Mouse (Mus musculus): ENCODE data around the gene Tmem182. TPM values are rescaled to one million over a fixed set of nuclear protein-coding genes. Genes with fewer than 3 reads are reported as not detected.

Gene Tmem182
- total RNA-seq, 2 experiments from 2014 or later: 214 to 218 TPM

GRCm38 (mm10) chr1:40797348-40797747 is 8.1 kb upstream of the Tmem182 start:
- DNase-seq (ENCODE audit: low spot score): peak; percentile 80

GRCm38 (mm10) chr1:40799121-40799520 is 6.3 kb upstream of the Tmem182 start:
- DNase-seq (ENCODE audit: low spot score): no peak

- DNase-seq (ENCODE audit: low spot score): no peak
These were observed 4.5 kb upstream of the Tmem182 start for GRCm38 (mm10) chr1:40800908-40801307.

GRCm38 (mm10) chr1:40802759-40803158 is 2.6 kb upstream of the Tmem182 start:
- peak; percentile 59 for DNase-seq (ENCODE audit: low spot score)

DNA sequence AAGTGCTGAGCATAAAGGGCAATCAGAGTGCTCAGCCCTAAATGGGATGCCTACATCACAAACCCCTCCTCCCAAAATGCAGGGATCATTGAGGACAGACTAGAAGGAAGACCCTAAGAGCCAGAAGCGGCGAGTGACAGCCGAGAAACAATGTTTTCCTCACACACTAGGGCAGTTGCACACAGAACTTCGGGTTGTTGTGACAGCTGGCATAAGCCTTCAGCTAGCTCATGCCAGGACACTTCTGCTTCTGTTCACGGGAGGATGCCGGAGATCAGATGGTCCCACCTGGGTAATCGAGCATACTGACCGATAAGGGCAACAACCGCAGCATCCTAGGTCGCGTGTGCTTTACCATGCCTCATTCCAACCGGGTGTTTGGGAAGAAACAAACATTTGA is 1.3 kb upstream of the Tmem182 start:
- DNase-seq (ENCODE audit: low spot score): no peak

GRCm38 (mm10) chr1:40805891-40806290 is 490 bp downstream of the Tmem182 start:
- no peak for DNase-seq (ENCODE audit: low spot score)

DNA sequence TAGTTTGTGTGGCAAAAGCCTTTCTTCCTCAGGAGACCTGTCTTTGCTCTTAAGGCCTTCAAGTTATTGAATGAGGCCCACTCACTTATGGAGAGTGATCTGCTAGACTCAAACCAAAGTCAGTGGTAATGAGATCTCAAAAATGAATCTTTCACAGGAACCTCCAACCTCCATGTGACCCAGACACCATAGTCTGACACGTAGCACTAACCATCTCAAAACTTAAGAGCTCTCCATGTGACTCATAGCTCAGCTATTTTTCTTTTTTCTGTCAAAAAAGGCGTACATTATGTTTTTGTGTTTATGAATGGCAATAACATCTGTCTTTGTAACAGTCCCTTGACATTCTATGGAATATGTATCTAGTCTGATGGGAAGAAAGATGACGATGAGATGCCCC is 3.2 kb downstream of the Tmem182 start:
- no peak for DNase-seq (ENCODE audit: low spot score)

GRCm38 (mm10) chr1:40815071-40815845 is 9.9 kb downstream of the Tmem182 start:
- peak; percentile 69 for DNase-seq (ENCODE audit: low spot score)

DNA sequence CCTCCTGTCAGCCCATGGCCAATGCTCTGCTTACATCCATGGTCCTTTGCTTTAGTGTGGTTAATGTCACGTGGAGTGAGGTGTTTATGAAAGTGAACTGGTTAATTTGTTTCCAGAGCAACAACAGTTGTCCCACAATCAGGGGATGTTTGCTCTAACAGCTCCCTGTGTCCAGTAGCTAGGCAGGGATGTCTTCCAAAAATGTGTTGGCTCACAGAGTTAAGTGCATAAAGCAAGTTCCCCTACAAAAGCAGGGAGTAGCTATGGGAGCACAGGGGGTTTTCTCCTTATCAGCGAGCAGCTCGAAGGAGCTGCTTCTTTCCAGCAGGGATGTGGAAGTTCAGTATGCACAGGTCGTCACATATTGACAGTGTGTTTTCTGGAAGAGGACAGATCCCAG is 19.1 kb downstream of the Tmem182 start:
- no peak for DNase-seq (ENCODE audit: low spot score)

DNA sequence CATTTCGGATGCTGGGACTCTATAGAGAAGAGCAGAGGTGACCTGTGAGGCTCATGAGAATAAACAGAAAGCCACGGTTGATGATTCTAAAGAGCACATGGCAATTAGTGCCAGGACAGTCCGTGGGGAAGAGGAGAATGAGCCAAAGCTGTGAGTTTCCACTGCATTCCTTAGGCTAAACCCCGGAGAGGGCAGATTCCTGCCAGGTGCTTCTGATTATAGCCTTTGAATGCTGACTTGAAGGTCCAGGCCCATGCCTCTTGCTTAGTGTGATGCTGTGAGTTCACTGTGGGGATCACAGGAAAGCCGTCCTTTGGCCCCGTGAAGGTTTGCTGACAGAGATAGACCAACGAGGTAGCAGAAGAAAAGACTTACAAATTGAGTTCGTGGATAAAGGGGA is 19.5 kb downstream of the Tmem182 start:
- no peak for DNase-seq (ENCODE audit: low spot score)

GRCm38 (mm10) chr1:40825826-40826225 is 20.4 kb downstream of the Tmem182 start:
- no peak for DNase-seq (ENCODE audit: low spot score)

DNA sequence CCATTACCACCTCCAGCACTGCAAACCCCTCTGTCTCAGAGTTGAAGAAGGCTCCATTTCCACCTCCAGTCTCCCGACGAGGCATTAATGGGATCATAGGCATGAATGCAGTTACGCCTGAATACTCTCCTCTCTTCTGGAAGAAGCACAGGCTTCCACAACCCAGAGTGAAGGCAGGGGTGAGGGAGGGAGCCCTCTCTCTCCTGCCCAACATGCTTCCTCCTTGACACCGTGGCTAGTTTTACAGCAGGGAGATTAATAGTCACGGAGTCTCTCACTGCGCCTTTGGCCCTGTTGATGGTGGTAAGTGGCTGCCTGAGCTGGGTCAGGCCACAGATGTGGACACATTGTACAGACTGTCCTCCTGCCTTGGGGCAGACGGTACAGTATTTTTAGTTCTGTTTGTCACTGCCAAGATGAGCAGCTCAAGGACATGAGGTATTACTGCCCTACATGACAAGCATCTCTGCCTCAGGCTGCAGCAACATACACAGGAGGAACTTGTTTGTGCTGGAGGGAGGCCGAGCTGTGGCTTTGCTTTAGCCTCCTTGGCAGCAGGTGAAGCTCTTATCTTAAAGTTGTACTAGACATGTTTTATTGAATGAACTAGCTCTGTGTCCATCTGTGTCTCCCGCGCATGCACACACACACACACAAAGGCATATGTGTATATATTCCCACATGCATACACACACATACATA is 24.0 kb downstream of the Tmem182 start:
- peak; percentile 79 for DNase-seq (ENCODE audit: low spot score)

DNA sequence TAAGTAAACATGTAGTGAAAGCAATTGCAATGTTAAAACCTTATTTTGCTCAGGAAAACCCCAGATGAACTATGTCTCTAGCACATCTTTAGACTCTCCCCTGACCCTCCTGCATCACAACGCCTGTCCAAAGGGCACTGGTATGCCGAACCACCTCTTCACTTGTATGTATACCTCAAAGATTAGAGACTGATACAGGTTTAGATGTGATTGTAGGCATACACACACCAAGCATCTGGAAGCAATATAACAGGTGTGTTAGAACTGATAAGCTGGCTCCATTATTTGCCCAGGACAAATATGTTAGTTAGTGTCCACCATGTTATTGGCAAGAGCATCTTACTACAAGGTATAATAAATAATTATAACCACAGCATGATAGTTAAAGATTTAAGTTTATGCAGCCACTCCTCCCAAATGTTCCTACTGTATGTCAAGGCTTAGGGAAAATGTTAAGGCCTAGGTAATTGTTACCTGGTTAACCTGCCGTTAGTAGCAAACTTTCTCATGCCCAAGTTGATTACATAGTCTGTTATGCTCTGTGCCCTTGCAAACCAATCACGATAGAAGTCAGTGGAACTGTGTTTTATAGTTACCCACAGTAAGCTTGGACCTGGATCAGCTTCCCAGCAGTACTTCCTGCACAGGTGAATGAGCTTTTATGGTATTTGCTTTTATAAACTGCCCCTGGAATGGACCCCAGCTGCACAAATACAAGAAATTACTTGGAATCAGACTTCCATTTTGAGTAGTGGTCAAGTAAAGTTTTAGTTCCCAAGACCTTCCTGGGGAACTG is 25.5 kb downstream of the Tmem182 start:
- no peak for DNase-seq (ENCODE audit: low spot score)

DNA sequence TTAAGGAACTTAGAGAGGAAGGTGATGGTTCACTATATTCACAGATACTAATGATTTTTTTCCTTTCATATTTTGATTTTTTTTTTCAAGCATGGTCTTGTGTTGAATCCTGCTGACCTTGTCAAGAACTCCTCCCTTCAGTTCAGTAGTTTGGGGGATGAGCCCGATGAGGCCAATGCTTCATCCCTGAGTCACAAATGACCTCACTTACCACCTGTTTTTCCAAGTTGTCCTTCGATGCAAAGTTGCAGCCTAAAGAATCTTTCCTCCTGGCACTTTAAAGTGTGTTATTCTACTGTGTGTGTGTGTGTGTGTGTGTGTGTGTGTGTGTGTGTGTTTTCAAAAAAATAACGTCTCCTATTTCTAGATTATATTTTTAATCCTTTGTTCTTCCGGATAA is 30.1 kb downstream of the Tmem182 start:
- no peak for DNase-seq (ENCODE audit: low spot score)

DNA sequence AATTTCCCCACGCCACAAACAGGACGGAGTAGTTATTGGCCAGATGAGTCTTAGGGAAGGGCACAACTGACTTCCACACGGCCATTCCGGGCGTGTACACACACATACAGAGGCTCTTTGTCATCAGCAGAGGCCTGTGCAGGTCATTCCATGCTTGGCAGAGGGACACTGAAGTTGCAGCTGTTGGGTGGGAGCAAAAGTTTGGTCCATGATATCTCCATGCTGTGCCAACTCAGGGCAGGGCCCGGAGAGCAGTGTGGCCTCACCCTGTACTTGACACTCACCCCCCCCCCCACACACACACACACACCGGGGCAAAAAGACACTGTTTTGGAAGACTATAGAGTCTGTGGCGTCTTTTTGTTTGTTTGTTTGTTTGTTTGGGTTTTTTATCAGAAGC is 35.2 kb downstream of the Tmem182 start:
- DNase-seq (ENCODE audit: low spot score): peak; percentile 35

DNA sequence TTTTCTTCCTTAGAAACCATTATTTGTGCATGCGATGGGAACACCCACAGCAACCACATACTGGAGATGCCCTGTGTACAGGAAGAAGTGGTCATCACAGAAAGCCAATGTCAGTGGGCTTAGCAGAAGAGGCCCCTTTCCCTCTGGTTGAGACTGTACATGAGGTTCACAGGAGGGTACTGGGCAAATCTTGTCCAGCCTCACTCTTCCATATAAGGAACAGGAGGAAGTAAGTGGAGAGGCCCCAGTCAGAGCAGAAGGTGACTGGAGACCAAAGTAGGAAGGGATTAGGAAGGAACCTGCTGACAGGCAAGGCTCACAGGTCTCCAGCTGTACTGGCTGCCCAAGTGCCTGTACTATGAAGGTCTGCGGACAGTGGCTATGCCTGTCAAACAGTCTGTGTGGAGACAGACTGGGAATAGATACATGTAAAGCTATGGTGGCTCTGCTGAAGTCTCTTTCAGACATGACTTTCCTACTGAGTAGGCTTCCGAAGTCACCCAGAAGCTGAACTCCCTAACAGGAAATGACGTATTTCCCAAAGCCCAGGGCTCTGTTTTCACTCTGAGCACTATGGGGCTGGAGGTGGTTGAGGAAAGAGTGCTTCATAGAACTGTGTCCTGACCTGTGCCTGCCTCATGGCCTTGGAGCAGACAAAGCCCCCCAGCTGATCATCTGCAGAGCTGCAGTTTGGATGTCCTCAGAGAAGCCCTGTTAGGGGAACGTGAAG is 35.8 kb downstream of the Tmem182 start:
- no peak for DNase-seq (ENCODE audit: low spot score)

DNA sequence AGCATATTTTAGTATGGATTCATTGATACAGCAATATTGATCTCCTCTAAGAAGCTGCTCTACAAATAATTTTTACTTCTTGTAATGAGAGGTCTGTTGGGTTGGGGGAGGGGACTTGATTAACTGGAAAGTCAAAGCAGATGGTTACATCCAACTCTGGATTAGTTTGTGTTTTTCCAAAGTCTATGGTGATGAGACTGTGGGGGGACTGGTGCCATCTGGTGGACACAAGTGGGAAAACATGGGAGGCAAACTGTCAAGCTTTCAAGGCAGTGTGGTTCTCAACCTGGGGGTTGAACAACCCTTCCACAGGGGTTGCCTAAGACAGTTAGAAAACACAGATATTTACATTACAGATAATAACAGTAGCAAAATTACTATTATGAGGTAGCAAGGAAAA is 39.2 kb downstream of the Tmem182 start:
- peak; percentile 76 for DNase-seq (ENCODE audit: low spot score)

DNA sequence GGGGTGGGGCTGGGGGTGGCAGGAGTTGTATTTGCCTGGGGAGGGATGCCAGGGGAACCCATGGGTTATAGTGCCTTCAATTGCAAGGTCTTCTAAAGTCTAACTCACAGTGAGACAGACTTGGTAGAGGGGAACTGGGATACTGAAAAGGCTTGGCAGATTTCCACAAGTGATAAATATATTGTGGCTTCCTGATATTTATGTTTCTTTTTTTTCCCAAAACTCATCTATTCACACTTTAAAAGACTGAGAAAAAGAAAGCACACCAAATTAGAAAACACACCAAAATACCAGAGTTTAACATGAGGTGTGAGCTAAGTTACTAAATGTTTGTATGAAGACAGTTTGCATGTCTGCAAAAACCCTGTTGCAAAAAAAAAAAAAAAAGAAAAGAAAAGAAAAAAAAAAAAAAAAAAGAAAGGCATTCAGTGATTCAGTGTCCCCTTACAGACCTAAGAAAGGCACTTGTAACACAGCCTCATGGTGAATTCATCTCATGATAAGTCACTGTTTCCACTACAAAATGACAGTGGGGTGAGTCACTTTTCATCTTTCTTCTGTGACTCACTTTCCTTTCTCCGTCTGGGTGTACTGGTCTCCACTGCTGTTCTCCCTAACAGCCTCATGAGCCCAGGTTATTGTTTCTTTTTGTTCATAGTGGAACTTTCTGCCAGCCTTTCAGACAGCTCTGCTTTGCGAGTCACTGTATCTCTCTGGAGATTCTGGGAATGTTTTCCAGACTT is 42.0 kb downstream of the Tmem182 start:
- DNase-seq (ENCODE audit: low spot score): no peak

DNA sequence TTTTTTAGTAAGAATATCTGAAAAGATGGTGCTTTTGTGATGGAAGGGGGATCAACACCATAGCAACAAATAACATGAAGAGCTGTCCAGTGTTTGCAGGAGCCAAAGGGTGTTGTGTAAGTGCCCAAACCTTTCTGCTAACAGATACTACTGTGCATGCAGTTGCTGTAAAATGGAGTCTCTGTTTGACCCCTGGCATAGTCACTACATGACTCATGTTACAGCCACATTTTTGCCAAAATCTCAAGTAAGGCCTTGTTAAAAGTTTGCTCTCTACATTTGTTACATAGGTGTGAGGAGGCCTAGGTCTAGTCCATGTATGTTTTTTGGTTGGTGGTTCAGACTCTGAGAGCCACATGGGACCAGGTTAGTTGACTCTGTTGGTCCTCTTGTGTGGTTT is 45.9 kb downstream of the Tmem182 start:
- no peak for DNase-seq (ENCODE audit: low spot score)

- DNase-seq (ENCODE audit: low spot score): no peak
These were observed 49.9 kb downstream of the Tmem182 start for GRCm38 (mm10) chr1:40855268-40855667.
